Mouse (Mus musculus): ENCODE measurements around the gene Etl4.

Gene Etl4

GRCm38 (mm10) chr2:20445156-20446155 is 535.9 kb downstream of the Etl4 start:
- DNase-seq = peak; percentile 30

DNA sequence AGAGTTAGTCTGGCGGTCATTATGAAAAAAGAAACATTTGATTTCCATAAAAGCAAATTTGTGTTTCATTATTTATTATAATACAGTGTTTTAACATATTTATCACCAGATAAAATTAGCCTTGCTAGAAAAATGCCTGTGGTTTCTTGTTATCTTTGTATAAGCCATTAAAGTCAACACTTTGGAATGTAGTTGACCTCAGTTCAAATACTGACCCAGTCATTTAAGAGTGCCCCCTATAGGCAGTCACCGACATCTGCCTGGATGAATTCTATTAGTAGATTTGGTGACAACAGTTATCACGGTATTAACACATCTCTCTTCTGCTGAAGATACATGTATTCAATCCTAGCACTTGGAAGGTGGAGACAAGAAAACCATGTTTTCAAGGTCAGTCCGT is 536.6 kb downstream of the Etl4 start:
- no peak for DNase-seq

DNA sequence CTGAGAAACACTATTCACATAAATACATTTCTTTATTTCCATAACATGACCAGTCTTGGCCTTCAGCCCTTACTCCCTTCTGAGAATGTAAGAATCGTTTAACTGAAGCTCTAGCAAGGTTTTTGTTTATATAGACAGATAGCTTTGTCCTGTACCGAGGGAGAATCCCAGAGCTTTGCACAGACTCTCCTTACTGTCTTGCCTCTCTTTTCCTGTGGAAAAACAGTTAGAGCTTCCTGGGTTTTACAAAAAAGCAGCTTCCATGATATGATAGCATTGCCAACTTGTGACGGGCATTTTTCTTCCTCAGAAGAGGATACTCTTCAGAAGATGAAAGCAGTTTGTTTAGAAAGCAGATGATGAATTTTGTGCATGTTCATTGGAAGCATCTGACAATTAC is 541.4 kb downstream of the Etl4 start:
- no peak for DNase-seq

- DNase-seq = no peak
Measured at GRCm38 (mm10) chr2:20453506-20454206, 544.1 kb downstream of the Etl4 start.

- no peak for DNase-seq
Measured at GRCm38 (mm10) chr2:20479199-20479598, 569.6 kb downstream of the Etl4 start.

DNA sequence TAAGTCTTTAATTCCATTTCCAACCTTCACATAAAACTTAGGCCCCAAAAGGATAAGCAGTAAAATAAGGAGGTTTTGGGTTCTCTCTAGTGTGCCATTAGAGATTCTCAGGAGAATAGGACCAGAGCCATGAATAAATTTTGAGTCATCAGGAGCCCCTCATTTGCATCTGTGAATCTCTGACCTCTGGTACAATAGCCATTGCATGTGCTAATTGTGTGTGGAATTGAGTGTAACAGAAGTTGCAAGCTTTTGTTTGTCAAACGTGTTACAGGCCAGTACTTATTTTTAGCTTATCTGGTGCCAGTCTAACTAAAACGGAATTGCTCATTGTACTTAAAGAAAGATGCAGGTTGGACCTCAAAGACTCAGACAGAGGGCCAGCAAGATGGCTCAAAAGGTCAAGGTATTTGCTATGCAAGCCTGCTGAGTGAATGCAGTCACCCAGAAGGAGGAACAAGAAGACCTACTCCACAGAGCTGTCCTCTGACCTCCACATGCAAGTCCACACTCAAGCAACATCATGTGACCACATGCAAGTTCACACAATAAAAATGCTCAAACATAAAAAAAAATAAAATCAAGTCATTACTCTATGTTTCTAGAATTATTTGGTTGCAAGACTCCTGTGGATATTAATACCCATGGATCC is 576.7 kb downstream of the Etl4 start:
- DNase-seq = no peak

- DNase-seq = no peak
Measured at GRCm38 (mm10) chr2:20489090-20489489, 579.5 kb downstream of the Etl4 start.

DNA sequence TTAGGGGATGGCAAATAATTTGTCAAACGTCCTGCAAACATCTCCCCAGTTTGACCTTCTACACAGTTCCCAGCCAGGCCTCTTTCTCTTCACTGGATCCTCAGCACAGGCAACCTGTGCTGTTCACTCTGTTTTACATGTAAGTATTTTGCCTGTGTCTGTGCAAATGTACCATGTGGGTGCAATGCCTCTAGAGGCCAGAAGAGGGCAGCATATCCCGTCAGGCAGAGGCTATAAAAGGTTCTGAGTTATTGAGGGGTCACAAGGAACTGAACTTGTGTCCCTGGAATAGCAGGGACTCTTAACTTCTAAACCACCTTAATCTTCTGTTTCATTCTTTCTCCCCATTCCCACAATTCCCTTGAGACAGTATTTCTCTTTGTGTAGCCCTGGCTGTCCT is 582.5 kb downstream of the Etl4 start:
- DNase-seq = no peak

DNA sequence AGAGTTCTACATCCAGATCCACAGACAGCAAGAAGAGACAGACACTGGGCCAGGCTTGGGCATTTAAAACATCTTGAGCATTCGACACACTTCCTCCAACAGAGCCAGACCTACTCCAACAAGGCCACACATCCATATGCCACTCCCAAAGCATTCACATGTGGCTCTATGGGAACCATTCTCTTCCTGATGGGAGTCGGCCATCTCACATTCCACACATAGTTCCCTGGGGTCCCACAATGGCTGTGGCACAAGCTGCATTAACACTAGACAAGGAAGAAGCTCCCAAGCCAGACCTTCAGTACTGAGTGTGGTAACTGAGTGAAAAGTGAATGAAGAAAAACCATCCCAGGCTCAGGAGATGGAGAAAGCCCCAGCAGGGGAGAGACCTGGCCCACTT is 584.2 kb downstream of the Etl4 start:
- DNase-seq = no peak

GRCm38 (mm10) chr2:20494666-20495065 is 585.1 kb downstream of the Etl4 start:
- peak; percentile 41 for DNase-seq

GRCm38 (mm10) chr2:20496219-20496800 is 586.7 kb downstream of the Etl4 start:
- no peak for DNase-seq

- DNase-seq = no peak
Measured at GRCm38 (mm10) chr2:20507832-20508723, 598.5 kb downstream of the Etl4 start.

- DNase-seq = no peak
Measured at GRCm38 (mm10) chr2:20508724-20509052, 599.1 kb downstream of the Etl4 start.

DNA sequence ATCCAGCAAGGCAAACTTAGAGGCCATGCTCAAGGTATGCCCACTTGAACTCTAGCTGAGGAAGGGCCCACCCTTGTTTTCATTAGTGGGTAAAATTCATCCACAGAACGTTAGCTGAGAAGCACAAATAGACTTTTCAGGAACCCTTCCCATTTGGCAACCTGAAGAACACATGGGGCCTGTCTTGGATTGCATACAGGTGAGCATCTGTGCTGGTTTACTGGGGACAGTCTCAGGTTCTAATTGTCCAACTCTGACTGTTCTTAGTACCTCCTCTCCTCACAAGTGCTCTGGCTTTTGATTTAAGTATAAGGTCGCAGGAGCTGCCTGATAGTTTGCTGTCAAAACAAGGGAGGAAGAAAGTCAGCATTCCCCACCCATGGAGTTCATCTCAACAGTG is 600.5 kb downstream of the Etl4 start:
- DNase-seq = no peak

DNA sequence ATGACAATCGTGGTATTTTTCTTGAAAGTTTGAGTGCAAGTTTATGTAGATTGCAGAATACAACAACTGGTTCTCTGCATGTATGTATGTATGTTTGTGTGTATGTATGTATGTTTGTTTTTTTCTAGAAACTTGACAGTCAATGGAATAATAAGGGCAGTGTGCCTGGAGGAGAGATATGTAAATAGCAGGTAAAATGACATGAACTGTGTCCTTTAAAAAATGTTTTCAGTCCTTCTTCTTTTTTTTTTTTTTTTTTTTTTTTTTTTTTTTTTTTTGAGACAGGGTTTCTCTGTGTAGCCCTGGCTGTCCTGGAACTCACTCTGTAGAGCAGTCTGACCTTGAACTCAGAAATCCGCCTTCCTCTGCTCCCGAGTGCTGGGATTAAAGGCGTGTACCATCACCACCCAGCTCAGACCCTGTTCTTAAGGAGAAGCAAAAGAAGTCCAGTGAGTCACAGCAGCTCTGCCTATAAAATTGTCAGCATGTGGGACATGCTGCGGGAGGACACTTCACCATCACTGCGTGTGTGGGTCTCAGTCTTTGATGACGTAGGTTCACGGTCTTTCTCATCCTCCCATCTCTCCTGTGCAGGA is 606.8 kb downstream of the Etl4 start:
- DNase-seq = no peak

DNA sequence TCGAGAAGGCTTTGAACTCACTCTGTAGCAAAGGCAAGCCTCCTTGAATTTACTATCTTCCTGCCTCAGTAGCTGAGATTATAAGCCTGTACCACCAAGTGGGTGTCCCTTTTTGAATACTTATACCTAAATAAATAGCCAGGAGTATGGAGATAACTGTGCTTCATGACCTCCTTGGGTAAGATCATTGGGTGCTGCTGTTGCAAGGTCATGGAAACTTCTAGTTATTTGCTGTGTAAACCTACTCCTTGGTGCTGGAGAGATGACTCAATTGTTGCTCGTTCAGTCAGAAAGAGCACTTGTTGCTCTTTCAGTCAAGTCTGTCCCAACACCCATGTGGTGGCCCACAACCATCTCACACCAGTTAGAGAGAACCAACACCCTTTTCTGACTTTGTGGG is 608.3 kb downstream of the Etl4 start:
- no peak for DNase-seq

DNA sequence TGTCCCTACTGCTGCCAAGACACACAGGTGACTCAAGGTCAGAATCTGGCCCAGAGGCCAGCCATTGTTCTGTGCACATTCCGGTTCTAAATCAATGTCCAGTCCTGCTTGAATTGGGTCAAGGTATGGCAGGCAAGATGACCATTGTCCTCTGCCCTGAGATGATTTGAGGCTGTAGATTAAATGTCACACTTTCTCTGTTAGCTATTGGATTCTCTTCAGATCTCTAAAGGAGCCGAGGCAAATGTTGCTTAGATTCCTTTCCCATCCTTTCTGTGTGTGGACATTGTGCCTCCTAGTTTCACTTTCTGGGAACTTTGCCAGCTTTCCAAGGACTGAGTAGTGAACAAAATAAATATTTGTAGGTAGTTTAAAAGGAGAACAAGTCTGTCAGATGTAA is 608.9 kb downstream of the Etl4 start:
- peak; percentile 53 for DNase-seq

- DNase-seq = peak; percentile 81
Measured at GRCm38 (mm10) chr2:20519447-20520098, 610.0 kb downstream of the Etl4 start.

DNA sequence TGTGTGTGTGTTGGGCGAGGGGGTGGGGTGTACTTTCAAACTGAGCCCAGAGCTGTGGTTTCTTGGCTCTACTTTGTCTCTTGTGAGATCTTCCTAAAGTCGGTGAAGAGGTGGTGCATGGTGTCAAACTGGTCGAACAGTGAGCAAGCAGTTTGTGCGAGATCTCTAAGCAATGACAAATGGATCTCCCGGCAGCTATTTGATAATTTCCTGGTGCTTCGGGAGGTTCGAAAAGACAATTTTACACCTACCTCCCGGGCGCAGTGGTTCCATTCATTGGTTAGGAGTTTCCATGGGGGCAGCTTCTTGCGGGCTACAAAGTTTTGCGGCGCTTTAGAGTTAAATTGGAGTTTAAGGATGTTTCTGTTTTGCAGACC is 610.5 kb downstream of the Etl4 start:
- DNase-seq = no peak

DNA sequence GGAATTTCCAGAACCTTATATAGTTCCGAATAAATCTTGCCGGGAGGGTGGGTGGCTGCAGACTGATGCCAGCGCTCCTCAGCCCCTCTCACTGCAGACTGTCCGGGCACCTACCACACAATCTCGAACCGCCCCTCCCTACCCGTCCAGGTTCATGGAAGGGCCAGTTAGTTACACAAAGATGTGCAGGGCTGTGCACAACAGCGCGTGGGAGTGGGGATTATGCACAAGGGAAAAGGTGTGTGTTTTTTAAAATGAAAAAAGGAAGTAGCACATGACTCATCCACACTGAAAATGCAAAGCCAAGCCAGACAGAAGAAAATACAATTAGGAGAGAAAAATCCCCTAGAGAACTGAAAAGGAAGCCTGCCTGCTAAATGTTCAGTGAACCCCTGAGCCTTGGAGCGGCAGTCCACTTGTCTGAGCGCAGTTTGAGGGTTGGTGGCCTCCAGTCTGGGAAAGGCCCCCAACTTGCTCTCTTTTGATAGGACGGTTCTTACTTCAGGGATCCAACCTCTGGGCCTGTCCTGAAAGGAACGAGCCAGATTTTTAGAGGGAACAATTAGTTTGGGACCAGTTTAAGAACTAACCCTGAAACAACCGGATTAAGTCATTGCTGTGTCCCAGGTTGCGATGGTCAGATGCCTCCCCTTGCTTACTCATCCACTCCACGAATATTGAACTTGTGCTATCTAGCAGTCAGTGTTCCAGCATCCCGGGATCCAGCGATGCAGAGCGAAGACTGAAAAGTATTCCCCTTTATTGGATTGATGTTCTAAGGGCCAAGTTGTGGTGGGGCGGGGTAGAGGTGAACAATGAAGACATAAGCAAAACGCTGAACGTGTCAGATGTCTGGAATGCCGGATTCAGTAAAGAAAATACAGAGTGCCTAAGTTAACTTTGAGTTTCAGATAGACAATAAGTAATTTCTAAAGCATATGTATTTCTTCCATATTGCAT is 611.3 kb downstream of the Etl4 start:
- DNase-seq = no peak

Data from kidney, adult 11 months (tissue).